Mouse (Mus musculus) bone marrow, adult 2 months (tissue): ENCODE measurements around the gene Tbc1d4. TPM values are rescaled to one million over a fixed set of nuclear protein-coding genes. Genes with fewer than 3 reads are reported as not detected.

Experiments
- H3K27ac ChIP-seq: fragments of 200-500 bp; 2 replicates; pipeline ENCODE4 v1.5.1; 2012; ENCODE audit warnings: low read depth, mild to moderate bottlenecking, control low read depth, inconsistent platforms, low read length; ENCODE audit not compliant: control insufficient read depth, poor library complexity, insufficient read depth
- H3K4me1 ChIP-seq: fragments of 200-500 bp; 2 replicates; pipeline ENCODE4 v1.6.1; 2011; ENCODE audit warnings: low read length; ENCODE audit not compliant: control insufficient read depth, insufficient read depth
- H3K4me3 ChIP-seq: fragments of 200-500 bp; replicated peaks from 2 replicates; pipeline ENCODE3; 2011; ENCODE audit warnings: mild to moderate bottlenecking, low read depth, low read length, control low read depth; ENCODE audit not compliant: control insufficient read depth
- CTCF ChIP-seq: fragments of 200-500 bp; IDR thresholded peaks from 2 replicates; pipeline ENCODE4 v1.5.1; 2011; ENCODE audit warnings: low read length, control low read depth; ENCODE audit not compliant: control insufficient read depth, insufficient read depth
- POLR2A ChIP-seq: fragments of 200-500 bp; IDR thresholded peaks from 2 replicates; pipeline ENCODE4 v1.6.1; 2011; ENCODE audit warnings: low read depth, mild to moderate bottlenecking, control low read depth, low read length, borderline replicate concordance; ENCODE audit not compliant: control insufficient read depth
- WGBS: fragments of 180-500 bp; shearing (Covaris S2); methylation state at CpG from one replicate; pipeline ENCODE4 v1.1.7; 2018; 5-methylcytosine and 5-hydroxymethylcytosine counted together
- polyA plus RNA-seq: library from polyadenylated mRNA; stranded (reverse); fragments of >200 nt; gene quantifications from 2 replicates; pipeline ENCODE4 v1.2.4, GENCODE M21; 2011; ENCODE audit warnings: low replicate concordance; ENCODE audit not compliant: missing spikeins, insufficient read depth, insufficient read length

Tbc1d4 gene
- polyA plus RNA-seq, 1 experiment, result 3.0 TPM

DNA sequence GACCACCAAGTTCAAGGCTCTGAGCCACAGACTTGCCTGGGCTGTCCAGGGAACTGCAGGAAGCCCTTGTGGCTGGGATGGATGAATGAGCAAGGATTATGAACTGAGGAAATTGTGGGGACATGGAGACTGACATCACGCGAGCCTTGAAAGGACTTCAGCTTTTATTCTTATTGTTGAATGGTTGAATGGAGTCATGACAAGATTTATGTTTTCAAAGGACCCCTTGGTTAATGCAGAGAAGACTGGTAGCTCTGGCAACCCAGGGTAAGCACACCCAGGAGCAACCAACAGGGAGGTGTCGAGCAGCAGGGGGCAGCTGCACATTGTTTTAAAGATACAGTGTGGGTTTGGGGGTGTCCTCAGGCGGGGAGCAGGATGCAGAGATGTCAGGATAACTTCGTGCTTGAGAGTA lies 94.4 kb downstream of the Tbc1d4 start:
- H3K4me1 ChIP-seq, result no peaks in the 10 kb centered on the region
- no peak overlapping the region for H3K4me3 ChIP-seq
- no peak for TF ChIP-seq POLR2A
- TF ChIP-seq CTCF, result no peak
- no peak overlapping the region for H3K27ac ChIP-seq
- WGBS, result 83% methylated on average over 5 of the region's 5 CpGs

DNA sequence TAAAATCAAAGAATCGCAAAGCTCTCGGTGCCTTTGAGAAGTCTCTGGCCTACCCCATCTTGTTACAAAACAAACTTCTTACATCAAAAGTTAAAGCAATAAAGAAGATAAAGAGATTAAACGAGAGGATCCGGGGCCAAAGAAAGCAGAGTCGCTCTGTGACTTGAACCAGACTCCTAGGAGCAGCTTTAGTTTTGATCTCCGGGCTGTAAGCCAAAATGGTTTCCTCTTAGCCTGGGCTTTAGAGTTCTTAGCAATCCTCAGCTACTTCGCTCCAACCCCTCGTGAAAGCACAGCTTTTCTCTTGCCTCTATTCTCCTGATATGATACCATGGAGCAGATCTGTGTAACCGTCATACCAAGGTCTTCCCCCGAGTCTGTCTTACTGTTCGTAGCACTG lies 95.8 kb downstream of the Tbc1d4 start:
- Histone ChIP-seq H3K4me3 (no peak overlapping the region), H3K4me1 (no peaks in the 10 kb centered on the region), H3K27ac (no peak overlapping the region)
- WGBS, result 80% methylated on average over 11 of the region's 11 CpGs
- no peak for TF ChIP-seq POLR2A
- no peak for TF ChIP-seq CTCF

DNA sequence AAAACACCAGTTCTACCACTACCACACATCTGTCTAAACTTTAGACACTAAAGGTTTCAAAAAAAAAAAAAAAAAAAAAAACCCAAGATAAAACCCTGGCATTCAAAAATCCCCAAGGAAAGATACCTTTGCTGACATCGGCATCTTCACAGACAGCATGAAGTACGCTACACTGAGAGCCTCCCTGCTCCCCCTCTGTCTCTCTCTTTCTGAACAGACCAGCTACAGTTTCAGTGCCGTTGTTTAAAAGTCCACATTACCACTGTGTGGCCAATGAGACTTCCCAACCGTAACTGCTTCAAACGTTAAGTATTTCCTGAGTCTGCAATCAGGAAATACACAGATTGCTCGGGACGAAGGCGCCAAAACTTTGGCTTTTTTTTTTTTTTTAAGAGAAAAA lies 97.6 kb downstream of the Tbc1d4 start:
- Histone ChIP-seq H3K4me1 (no peaks in the 10 kb centered on the region), H3K4me3 (no peak overlapping the region), H3K27ac (no peak overlapping the region)
- TF ChIP-seq POLR2A (no peak), CTCF (no peak)
- WGBS, result 12% methylated on average over 8 of the region's 8 CpGs

DNA sequence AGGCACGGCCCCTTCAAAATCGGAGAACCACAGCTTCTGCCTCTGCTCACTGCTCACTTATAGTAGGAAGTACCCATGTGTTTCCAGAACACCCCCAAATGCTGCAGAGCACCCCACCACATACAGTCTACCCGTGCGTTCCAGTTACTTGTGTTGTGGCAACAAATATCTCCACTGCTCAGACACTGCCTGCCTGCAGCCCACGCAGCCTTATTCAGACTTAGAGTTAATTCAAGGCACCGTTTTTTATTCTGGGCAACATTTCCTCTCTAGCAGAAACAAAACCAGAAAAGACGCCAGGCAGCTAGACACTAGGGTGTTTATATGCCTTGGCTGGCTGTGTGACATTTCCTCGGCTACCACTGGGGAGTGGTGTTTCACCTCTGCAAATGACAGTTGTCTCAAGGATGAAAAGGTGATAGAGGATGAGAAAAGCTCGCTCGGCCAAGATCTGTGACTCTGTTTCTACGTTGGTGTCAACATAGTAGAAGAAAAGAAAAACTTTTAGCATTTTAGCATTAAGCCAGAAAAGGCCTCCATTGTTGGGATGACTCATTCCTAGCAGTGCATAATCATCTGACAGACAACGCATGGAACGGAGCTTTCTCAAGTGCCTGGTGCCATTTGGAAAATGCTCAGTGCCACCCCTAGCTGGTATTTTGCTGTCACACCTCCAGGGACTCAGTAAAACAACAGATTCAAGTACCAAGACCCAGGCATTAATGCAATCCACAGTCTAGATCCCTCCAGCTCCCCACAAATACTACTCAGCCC lies 98.3 kb downstream of the Tbc1d4 start:
- Histone ChIP-seq H3K4me3 (no peak overlapping the region), H3K27ac (no peak overlapping the region), H3K4me1 (no peaks in the 10 kb centered on the region)
- 36% methylated on average over 13 of the region's 13 CpGs for WGBS
- TF ChIP-seq POLR2A (no peak), CTCF (no peak)

DNA sequence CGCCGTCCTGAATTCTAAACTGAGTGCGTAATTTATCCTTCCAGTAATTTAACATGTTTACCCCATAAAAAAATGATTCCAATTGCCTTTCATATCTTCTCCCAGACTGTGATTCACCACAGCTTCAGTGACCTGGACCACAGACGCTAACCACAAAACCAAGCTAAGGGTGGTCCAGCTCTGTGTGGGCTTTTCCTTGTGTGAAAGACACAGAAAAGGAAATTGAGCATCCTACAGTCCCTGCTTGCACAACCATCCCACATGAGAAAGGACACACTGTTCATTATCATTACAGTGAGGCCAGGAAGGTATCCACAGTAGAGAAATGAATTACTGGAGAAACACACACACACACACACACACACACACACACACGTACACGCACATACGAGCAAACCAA lies 99.2 kb downstream of the Tbc1d4 start:
- Histone ChIP-seq H3K4me1 (no peaks in the 10 kb centered on the region), H3K27ac (no peak overlapping the region), H3K4me3 (no peak overlapping the region)
- 66% methylated on average over 7 of the region's 7 CpGs for WGBS
- TF ChIP-seq CTCF (no peak), POLR2A (no peak)

DNA sequence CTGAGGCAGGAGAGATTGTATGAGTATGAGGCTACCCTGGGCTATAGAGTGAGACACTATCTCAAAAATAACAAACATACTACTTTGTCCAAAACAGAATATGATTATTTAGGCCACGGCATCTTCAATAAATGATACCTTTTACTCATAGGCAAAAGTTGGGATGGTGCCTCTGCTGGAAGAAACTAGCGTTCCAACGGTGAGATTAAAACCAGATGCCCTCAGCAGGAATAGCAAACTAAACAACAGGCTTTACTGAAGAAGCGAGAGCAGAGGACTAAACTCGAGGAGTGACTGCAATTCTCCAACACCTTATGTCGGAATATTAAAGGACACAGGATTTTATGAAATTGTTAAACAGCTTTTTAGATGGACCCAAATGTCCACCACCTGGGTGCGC lies 101.0 kb downstream of the Tbc1d4 start:
- H3K27ac ChIP-seq, result no peak overlapping the region
- H3K4me3 ChIP-seq, result no peak overlapping the region
- H3K4me1 ChIP-seq, result no peaks in the 10 kb centered on the region
- 85% methylated on average over 7 of the region's 7 CpGs for WGBS
- no peak for TF ChIP-seq CTCF
- no peak for TF ChIP-seq POLR2A

DNA sequence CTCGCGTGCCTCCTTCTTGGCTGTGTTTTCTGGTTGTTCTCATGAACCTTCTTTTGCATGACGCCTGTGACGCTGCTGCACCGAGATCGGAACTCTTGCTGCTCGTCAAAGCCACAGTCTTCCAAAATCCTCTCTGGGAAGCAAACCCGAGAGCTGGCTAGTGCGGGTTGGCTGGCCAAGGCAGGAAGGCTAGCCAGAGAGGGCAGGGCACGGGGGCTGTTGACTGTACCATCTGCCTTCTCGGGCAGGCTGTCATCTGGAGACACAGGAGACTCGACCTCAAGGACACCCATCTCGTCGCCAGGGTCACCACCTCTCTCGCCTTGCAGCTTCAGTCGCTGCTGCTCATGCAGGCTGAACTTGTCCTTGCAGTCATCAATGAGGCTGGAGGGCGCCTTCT lies 101.8 kb downstream of the Tbc1d4 start:
- H3K4me1 ChIP-seq, result no peaks in the 10 kb centered on the region
- TF ChIP-seq POLR2A, result no peak
- no peak for TF ChIP-seq CTCF
- no peak overlapping the region for H3K4me3 ChIP-seq
- H3K27ac ChIP-seq, result no peak overlapping the region
- WGBS, result 90% methylated on average over 17 of the region's 17 CpGs

DNA sequence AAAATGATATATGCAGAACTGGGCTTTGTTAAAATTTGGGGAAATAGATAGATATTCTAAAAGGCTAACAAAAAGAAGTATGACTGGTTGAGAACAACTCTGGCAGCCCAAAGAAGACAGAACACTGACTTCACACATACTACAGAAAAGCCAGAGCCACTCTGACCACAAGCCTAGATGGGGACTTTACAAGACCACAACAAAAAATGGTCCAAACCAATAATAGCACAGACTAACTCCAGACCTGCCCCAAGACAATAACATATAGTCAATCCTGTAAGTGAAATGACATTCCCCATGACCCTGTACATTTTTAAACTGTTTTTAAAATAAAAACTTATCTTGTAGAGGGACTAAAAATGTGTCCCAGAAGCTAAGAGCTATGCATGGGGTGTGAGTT lies 103.2 kb downstream of the Tbc1d4 start:
- H3K4me3 ChIP-seq, result no peak overlapping the region
- TF ChIP-seq POLR2A, result no peak
- TF ChIP-seq CTCF, result no peak
- no peaks in the 10 kb centered on the region for H3K4me1 ChIP-seq
- no peak overlapping the region for H3K27ac ChIP-seq

DNA sequence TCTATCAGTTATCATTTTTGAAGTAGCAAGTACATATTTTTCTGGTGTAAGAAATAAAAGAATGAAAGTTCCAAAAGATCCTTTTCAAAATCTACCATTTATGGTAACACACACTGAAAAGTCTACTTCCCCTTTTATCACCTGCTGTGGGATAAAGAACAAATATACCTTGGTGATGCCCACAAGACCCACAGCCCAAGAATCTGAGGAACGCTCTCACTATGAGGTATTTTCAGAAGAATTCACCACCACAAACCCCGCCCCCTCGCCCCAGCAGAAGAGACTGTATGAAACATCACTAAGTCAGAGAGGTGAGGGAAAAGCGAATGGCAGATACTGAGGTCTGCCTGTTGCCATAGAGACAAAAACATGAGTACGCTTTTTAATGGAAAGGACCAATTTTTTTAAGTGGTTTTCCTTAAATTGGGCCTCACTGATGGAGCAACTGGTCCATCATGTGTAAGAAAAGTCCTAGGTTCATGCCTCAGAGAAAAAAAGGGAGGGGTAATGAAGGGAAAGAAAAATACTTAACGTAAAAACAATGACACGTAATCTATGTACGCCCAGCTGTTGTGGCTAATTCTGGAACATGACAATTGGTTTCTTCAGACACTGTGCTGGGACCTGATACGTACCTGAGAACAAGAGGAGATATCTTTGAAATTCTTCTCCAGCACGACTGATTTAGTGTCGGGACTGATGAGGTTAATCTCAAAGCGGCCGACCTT lies 104.4 kb downstream of the Tbc1d4 start:
- Histone ChIP-seq H3K4me1 (no peaks in the 10 kb centered on the region), H3K27ac (no peak overlapping the region), H3K4me3 (no peak overlapping the region)
- no peak for TF ChIP-seq CTCF
- TF ChIP-seq POLR2A, result no peak
- 74% methylated on average over 13 of the region's 13 CpGs for whole genome bisulfite sequencing
